In the genomic region with DNA sequence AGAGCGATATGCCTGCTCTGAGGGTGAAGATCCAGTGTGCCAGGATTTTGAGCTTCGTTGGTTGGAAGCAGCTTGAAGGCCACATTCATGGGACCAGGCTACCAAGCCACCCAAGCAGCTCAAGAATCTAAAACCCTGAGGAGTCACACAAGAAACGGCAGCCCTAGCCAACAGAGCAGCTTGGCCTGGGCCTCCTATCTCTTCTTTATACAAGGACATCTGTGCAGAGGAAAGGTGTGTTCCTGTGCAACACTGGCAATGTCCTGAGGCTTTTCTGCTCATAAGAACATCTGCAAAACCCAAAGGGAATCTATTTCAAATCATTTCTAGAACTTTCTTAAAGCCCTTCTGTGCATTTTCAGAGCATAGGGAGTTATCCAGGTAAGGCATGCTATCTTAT, we compare ENCODE assay signal across 22 mouse cellular contexts.
A peak's percentile ranks its signal among the peaks of the same experiment; 100 is the strongest.
DNase-seq lines count a peak whose midpoint lies in the region; ATAC-seq lines count a peak whose summit lies in the region.
"Had no signal": no experiment of that assay in that cellular context is flagged by ENCODE, and none has a peak within 500 bp of the region (broad histone marks: within the 10 kb centered on the region; RNA-seq: fewer than 3 reads in every experiment).

No protein-coding gene starts in this region.

- no peak overlapping the region for H3K27ac ChIP-seq in midbrain, embryonic 11.5 days (ENCODE audit: low read depth, low read length)
- no peak overlapping the region for H3K27ac ChIP-seq in midbrain, embryonic 13.5 days
- H3K27ac ChIP-seq in liver, embryonic 12.5 days: peak overlapping the region; percentile 50; the same call in 1 of the 2 replicates
- H3K27ac ChIP-seq in liver, embryonic 16.5 days (ENCODE audit: low read length): 0 out of 2 replicates have a peak overlapping the region, but pooled peaks have one; percentile 21
- no peak overlapping the region for H3K27ac ChIP-seq in forebrain, embryonic 13.5 days
- H3K27ac ChIP-seq: embryonic facial prominence, embryonic 13.5 days; gastrocnemius, adult 2 months; heart, embryonic 15.5 days; hindbrain, embryonic 13.5 days; hindbrain, postnatal 0 days had no signal

- H3K27me3 ChIP-seq in midbrain, embryonic 11.5 days (ENCODE audit: control insufficient read depth, insufficient read depth, low read length): no peaks in the 10 kb centered on the region
- no peaks in the 10 kb centered on the region for H3K27me3 ChIP-seq in midbrain, embryonic 13.5 days
- H3K27me3 ChIP-seq in liver, embryonic 12.5 days (replicated peaks): no peaks in the 10 kb centered on the region
- no peaks in the 10 kb centered on the region for H3K27me3 ChIP-seq in liver, embryonic 16.5 days (ENCODE audit: control insufficient read depth, insufficient read depth, low read depth, low read length)
- H3K27me3 ChIP-seq in forebrain, embryonic 13.5 days: 0 out of 2 replicates have a peak, but pooled peaks cover 4% of the 10 kb centered on the region
- H3K27me3 ChIP-seq: embryonic facial prominence, embryonic 13.5 days; heart, embryonic 15.5 days; hindbrain, embryonic 13.5 days had no signal

- WGBS in midbrain, embryonic 11.5 days: 81% methylated on average over 3 of the region's 3 CpGs
- WGBS in midbrain, embryonic 13.5 days: 86% methylated on average over 3 of the region's 3 CpGs
- WGBS in liver, embryonic 12.5 days (ENCODE audit: insufficient replicate concordance): 67% methylated on average over 3 of the region's 3 CpGs
- 58% methylated on average over 3 of the region's 3 CpGs for WGBS in liver, embryonic 16.5 days (ENCODE audit: insufficient replicate concordance)
- WGBS in forebrain, embryonic 13.5 days: 85% methylated on average over 3 of the region's 3 CpGs

- H3K4me3 ChIP-seq in midbrain, embryonic 11.5 days (ENCODE audit: low read depth, low read length): no peak overlapping the region
- H3K4me3 ChIP-seq in midbrain, embryonic 13.5 days (replicated peaks): no peak overlapping the region
- H3K4me3 ChIP-seq in liver, embryonic 12.5 days: no peak overlapping the region
- no peak overlapping the region for H3K4me3 ChIP-seq in liver, embryonic 16.5 days (ENCODE audit: low read depth, low read length)
- no peak overlapping the region for H3K4me3 ChIP-seq in forebrain, embryonic 13.5 days
- H3K4me3 ChIP-seq: embryonic facial prominence, embryonic 13.5 days; gastrocnemius, adult 2 months; heart, embryonic 15.5 days; hindbrain, embryonic 13.5 days had no signal

- no peaks in the 10 kb centered on the region for H3K9me3 ChIP-seq in midbrain, embryonic 11.5 days (ENCODE audit: control insufficient read depth, low read length)
- no peaks in the 10 kb centered on the region for H3K9me3 ChIP-seq in midbrain, embryonic 13.5 days
- no peaks in the 10 kb centered on the region for H3K9me3 ChIP-seq in liver, embryonic 12.5 days (replicated peaks)
- H3K9me3 ChIP-seq in liver, embryonic 16.5 days (replicated peaks; ENCODE audit: control insufficient read depth, low read length): no peaks in the 10 kb centered on the region
- H3K9me3 ChIP-seq in forebrain, embryonic 13.5 days (replicated peaks): no peaks in the 10 kb centered on the region
- H3K9me3 ChIP-seq: embryonic facial prominence, embryonic 13.5 days; heart, embryonic 15.5 days; hindbrain, embryonic 13.5 days had no signal

- peak; percentile 53 for DNase-seq in midbrain, embryonic 11.5 days (ENCODE audit: low spot score, missing footprints)
- DNase-seq in frontal cortex, postnatal 36 days (ENCODE audit: low spot score in 2 of 2): no peak
- no peak for DNase-seq in yolk sac, embryonic 10.5 days (ENCODE audit: low spot score)
- DNase-seq in gastrocnemius, adult 18-20 months (ENCODE audit: low spot score): no peak
- DNase-seq: adrenal gland, postnatal 14 days; cerebellum, adult 18-20 months; cerebellum, adult 9-11 months; cerebellum, postnatal 36 days; gastrocnemius, adult 2 months; gastrocnemius, postnatal 36 days; heart, adult 18-20 months; heart, postnatal 14 days had no signal

- H3K9ac ChIP-seq in midbrain, embryonic 11.5 days (ENCODE audit: low read length): no peak overlapping the region
- no peak overlapping the region for H3K9ac ChIP-seq in midbrain, embryonic 13.5 days (replicated peaks)
- no peak overlapping the region for H3K9ac ChIP-seq in liver, embryonic 12.5 days
- H3K9ac ChIP-seq in liver, embryonic 16.5 days (ENCODE audit: low read depth, low read length): no peak overlapping the region
- no peak overlapping the region for H3K9ac ChIP-seq in forebrain, embryonic 13.5 days
- H3K9ac ChIP-seq: embryonic facial prominence, embryonic 13.5 days; heart, embryonic 15.5 days; hindbrain, embryonic 13.5 days had no signal

- H3K4me2 ChIP-seq in midbrain, embryonic 11.5 days: no peak overlapping the region
- no peak overlapping the region for H3K4me2 ChIP-seq in midbrain, embryonic 13.5 days (replicated peaks)
- no peak overlapping the region; the same call in 1 of the 2 replicates for H3K4me2 ChIP-seq in liver, embryonic 12.5 days
- H3K4me2 ChIP-seq in liver, embryonic 16.5 days (ENCODE audit: low read depth, low read length): no peak overlapping the region
- no peak overlapping the region for H3K4me2 ChIP-seq in forebrain, embryonic 13.5 days
- H3K4me2 ChIP-seq: embryonic facial prominence, embryonic 13.5 days; heart, embryonic 11.5 days; heart, embryonic 15.5 days; hindbrain, embryonic 13.5 days had no signal

- H3K36me3 ChIP-seq in midbrain, embryonic 11.5 days (ENCODE audit: control insufficient read depth, insufficient read depth, low read length): no peaks in the 10 kb centered on the region
- H3K36me3 ChIP-seq in midbrain, embryonic 13.5 days: no peaks in the 10 kb centered on the region
- peaks cover 37% of the 10 kb centered on the region for H3K36me3 ChIP-seq in liver, embryonic 12.5 days
- H3K36me3 ChIP-seq in liver, embryonic 16.5 days (ENCODE audit: control insufficient read depth, insufficient read depth): peaks cover 3% of the 10 kb centered on the region
- no peaks in the 10 kb centered on the region for H3K36me3 ChIP-seq in forebrain, embryonic 13.5 days (ENCODE audit: poor library complexity, severe bottlenecking)
- H3K36me3 ChIP-seq: embryonic facial prominence, embryonic 13.5 days; hindbrain, embryonic 13.5 days had no signal

- no peaks in the 10 kb centered on the region for H3K4me1 ChIP-seq in midbrain, embryonic 11.5 days (ENCODE audit: control insufficient read depth, insufficient read depth, low read length)
- peaks cover 4% of the 10 kb centered on the region; the same call in 1 of the 2 replicates for H3K4me1 ChIP-seq in midbrain, embryonic 13.5 days (replicated peaks)
- H3K4me1 ChIP-seq in liver, embryonic 12.5 days: peaks cover 53% of the 10 kb centered on the region
- peaks cover 34% of the 10 kb centered on the region for H3K4me1 ChIP-seq in liver, embryonic 16.5 days (ENCODE audit: control insufficient read depth, low read depth, low read length)
- H3K4me1 ChIP-seq in forebrain, embryonic 13.5 days: peaks cover 8% of the 10 kb centered on the region; the same call in 1 of the 2 replicates
- H3K4me1 ChIP-seq: heart, embryonic 15.5 days had no signal

- ATAC-seq in midbrain, embryonic 11.5 days (ENCODE audit: low FRiP score): no peak
- ATAC-seq in midbrain, embryonic 13.5 days: no peak
- peak; percentile 57; the same call in 1 of the 2 replicates for ATAC-seq in liver, embryonic 12.5 days
- peak; percentile 48; the same call in 1 of the 2 replicates for ATAC-seq in liver, embryonic 16.5 days (ENCODE audit: low read depth)
- no peak for ATAC-seq in forebrain, embryonic 13.5 days
- ATAC-seq: forebrain, embryonic 16.5 days; hindbrain, postnatal 0 days had no signal

Comparison
In these comparisons a context has a peak if more than half of its experiments do, and no peak if none do; other contexts are left out.
1. ATAC-seq: peak in liver, embryonic 12.5 days (single experiment) and liver, embryonic 16.5 days (single experiment); none in midbrain, embryonic 11.5 days (single experiment), midbrain, embryonic 13.5 days (single experiment) and forebrain, embryonic 13.5 days (single experiment).
2. H3K27ac ChIP-seq: peak in liver, embryonic 12.5 days (single experiment) and liver, embryonic 16.5 days (single experiment); none in midbrain, embryonic 11.5 days (single experiment), midbrain, embryonic 13.5 days (single experiment) and forebrain, embryonic 13.5 days (single experiment).